Mouse (Mus musculus) olfactory bulb, adult 2 months (tissue): ENCODE results near the gene Pla2g4f.

Experiments
- CTCF ChIP-seq: fragments of 200-500 bp; IDR thresholded peaks from 2 replicates; pipeline ENCODE4 v1.5.1; 2012; ENCODE audit warnings: low read depth, mild to moderate bottlenecking, low read length, moderate library complexity; ENCODE audit not compliant: insufficient read depth
- POLR2A ChIP-seq: fragments of 200-500 bp; IDR thresholded peaks from 2 replicates; pipeline ENCODE4 v1.6.1; 2012; ENCODE audit warnings: mild to moderate bottlenecking, low read depth, low read length, moderate library complexity; ENCODE audit not compliant: insufficient read depth

DNA sequence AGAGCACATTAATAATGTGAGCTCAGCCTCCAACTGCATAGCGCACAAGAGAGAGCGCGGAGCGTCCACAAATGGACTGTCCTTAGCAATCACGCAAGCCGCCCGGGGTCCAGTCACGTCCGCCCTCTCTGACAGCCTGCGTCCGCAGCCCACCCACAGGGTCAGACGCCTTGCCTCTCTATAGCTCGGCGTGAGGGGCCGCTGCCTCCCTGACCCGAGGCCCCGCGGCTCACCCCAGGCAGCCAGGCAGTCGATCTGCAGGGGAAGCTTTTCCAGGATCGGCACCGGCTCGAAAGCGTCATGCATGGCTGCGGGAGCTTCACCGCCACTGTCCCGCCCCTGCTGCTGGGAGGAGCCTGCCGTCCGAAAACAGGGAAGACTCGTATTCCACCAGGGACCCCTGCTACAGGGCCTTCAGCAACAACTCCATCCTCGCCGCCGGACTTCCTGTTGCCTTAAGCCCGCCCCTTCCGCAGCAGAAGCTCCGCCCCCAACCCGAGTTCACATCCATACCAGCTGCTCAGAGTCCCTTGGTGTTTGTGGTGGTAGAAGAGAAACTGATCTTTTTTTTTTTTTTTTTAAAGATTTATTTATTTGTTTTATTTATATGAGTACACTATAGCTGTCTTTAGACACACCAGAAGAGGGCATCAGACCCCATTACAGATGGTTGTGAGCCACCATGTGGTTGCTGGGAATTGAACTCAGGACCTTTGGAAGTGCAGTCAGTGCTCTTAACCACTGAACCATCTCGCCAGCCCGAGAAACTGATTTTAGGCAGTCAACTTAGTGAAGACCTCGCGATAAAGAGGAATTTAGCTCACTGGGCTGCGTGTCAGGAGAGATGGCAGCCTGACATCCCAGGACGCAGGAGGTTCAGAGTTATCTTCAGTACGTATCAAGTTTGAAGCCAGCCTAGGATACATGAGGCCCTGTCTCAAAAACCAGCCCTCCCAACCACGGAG is 39.0 kb upstream of the Pla2g4f start, which contains the start of gene Vps39:
- TF ChIP-seq CTCF (no peak), POLR2A (peak; percentile 64)
